Mouse (Mus musculus): Measurements from ENCODE around the gene Bicd1.

DNA sequence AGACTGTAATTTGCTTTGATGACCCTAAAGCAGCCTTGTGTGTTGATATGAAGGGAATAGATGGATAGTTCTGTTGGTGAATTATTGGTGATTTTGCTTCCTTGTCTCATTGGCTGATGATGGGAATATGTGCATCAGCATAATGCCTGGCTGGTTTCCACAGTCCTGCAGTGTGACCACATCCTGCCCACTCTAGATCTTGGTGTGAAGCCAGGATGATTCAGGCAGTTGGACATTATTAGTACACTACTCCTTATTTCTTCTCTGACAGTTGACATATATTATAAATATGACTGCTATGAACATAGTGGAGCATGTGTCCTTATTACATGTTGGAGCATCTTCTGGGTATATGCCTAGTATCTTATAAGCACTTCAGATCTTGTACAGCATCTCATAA lies 4.6 kb downstream of the Bicd1 start:
- TF ChIP-seq CTCF (IDR thresholded peaks at IDR 0.05; ENCODE audit: borderline replicate concordance, insufficient read depth, low read length) (no peak), POLR2A (IDR thresholded peaks at IDR 0.05; ENCODE audit: low read depth, low read length) (no peak)
